Mouse (Mus musculus): ENCODE results near the gene Bhlhe41. TPM values are rescaled to one million over a fixed set of nuclear protein-coding genes. Genes with fewer than 3 reads are reported as not detected.

Bhlhe41 gene
- total RNA-seq (2023) = 2.1 TPM

DNA sequence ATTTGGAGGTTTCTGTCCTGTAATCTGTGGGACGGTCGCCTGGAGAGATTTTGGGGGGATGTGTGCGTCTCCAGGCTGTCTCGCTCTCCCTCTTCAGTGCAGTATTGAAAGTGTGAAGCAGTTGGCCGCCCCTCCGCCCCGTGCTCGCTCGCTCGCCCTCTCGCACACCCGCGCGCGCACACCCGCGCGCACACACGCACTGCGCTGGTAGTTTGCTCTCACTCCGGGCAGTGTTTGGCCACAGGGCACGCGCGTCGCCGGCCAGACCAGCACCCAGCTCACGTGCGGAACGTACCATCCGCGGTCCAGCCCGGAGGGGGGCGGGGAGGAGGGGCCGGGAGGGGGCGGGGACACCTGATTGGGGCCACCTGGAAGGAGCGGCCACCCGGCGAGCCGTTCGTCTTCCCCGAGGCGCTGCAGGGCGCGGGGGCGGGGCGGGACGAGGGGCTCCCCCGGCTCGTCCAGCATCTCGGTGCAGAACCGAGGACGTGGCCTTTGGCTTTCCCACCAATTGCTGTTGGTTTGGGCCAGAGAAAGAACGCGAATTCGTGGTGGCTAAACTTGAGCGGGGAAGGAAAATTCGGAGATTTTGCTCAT lies at the start of gene Bhlhe41:
Gene Bhlhe41, minus strand, starts transcription at position 270 of the 597 bp plus-strand sequence.

Other genes with a start within 250 kb of the Bhlhe41 start
- gene Tuba3b, start 249.8 kb downstream of the Bhlhe41 start, total RNA-seq (2023) = not detected
- gene Rassf8, start 118.8 kb downstream of the Bhlhe41 start, total RNA-seq (2023) = 3.0 TPM
- gene Sspn, start 66.1 kb upstream of the Bhlhe41 start, total RNA-seq (2023) = not detected